Mouse (Mus musculus): ENCODE measurements around the gene Thbd. TPM values are rescaled to one million over a fixed set of nuclear protein-coding genes. Genes with fewer than 3 reads are reported as not detected.

The Thbd gene
- polyA plus RNA-seq, 1 experiment from 2014 or later = 10.0 TPM

- H3K9me3 ChIP-seq (replicated peaks; ENCODE audit: control insufficient read depth, low read length, poor library complexity, severe bottlenecking) = no peaks in the 10 kb centered on the region
- H3K27me3 ChIP-seq (ENCODE audit: control insufficient read depth, insufficient read depth, low read depth, low read length) = peaks cover 44% of the 10 kb centered on the region
- no peak overlapping the region for H3K4me3 ChIP-seq (ENCODE audit: low read depth, low read length)
- no peak overlapping the region for H3K4me2 ChIP-seq (ENCODE audit: low read length)
- H3K9ac ChIP-seq (ENCODE audit: low read depth, low read length) = no peak overlapping the region
- peak; percentile 47 for ATAC-seq
- H3K27ac ChIP-seq (ENCODE audit: low read length) = no peak overlapping the region
- 27% methylated on average over 9 of the region's 9 CpGs for WGBS
- H3K36me3 ChIP-seq (ENCODE audit: control insufficient read depth, insufficient read depth, low read length) = no peaks in the 10 kb centered on the region
- peaks cover 23% of the 10 kb centered on the region for H3K4me1 ChIP-seq (ENCODE audit: control insufficient read depth, insufficient read depth, low read length)
These were observed 1.2 kb upstream of the Thbd start for GRCm38 (mm10) chr2:148409141-148409540.

- WGBS = 8% methylated on average over 6 of the region's 6 CpGs
- H3K9ac ChIP-seq (ENCODE audit: low read depth, low read length) = no peak overlapping the region
- H3K27ac ChIP-seq (ENCODE audit: low read length) = no peak overlapping the region
- no peaks in the 10 kb centered on the region for H3K36me3 ChIP-seq (ENCODE audit: control insufficient read depth, insufficient read depth, low read length)
- peaks cover 44% of the 10 kb centered on the region for H3K27me3 ChIP-seq (ENCODE audit: control insufficient read depth, insufficient read depth, low read depth, low read length)
- no peak overlapping the region for H3K4me2 ChIP-seq (ENCODE audit: low read length)
- H3K9me3 ChIP-seq (replicated peaks; ENCODE audit: control insufficient read depth, low read length, poor library complexity, severe bottlenecking) = no peaks in the 10 kb centered on the region
- no peak for ATAC-seq
- no peak overlapping the region for H3K4me3 ChIP-seq (ENCODE audit: low read depth, low read length)
- H3K4me1 ChIP-seq (ENCODE audit: control insufficient read depth, insufficient read depth, low read length) = peaks cover 23% of the 10 kb centered on the region
These were observed 753 bp upstream of the Thbd start for GRCm38 (mm10) chr2:148408761-148409120.

GRCm38 (mm10) chr2:148406971-148407869, 768 bp downstream of the Thbd start:
- peak overlapping the region; percentile 47 for H3K9ac ChIP-seq (ENCODE audit: low read depth, low read length)
- no peaks in the 10 kb centered on the region for H3K36me3 ChIP-seq (ENCODE audit: control insufficient read depth, insufficient read depth, low read length)
- H3K4me1 ChIP-seq (ENCODE audit: control insufficient read depth, insufficient read depth, low read length) = peaks cover 23% of the 10 kb centered on the region
- peak overlapping the region; percentile 36 for H3K4me3 ChIP-seq (ENCODE audit: low read depth, low read length)
- WGBS = 4% methylated on average over 55 of the region's 55 CpGs
- no peak overlapping the region for H3K27ac ChIP-seq (ENCODE audit: low read length)
- peaks cover 44% of the 10 kb centered on the region for H3K27me3 ChIP-seq (ENCODE audit: control insufficient read depth, insufficient read depth, low read depth, low read length)
- peak overlapping the region; percentile 65 for H3K4me2 ChIP-seq (ENCODE audit: low read length)
- H3K9me3 ChIP-seq (replicated peaks; ENCODE audit: control insufficient read depth, low read length, poor library complexity, severe bottlenecking) = no peaks in the 10 kb centered on the region
- peak; percentile 76 for ATAC-seq

GRCm38 (mm10) chr2:148406160-148406970, 1.6 kb downstream of the Thbd start:
- Histone ChIP-seq H3K9ac (ENCODE audit: low read depth, low read length) (peak overlapping the region; percentile 46; the same call in 1 of the 2 replicates), H3K27me3 (ENCODE audit: control insufficient read depth, insufficient read depth, low read depth, low read length) (peaks cover 44% of the 10 kb centered on the region), H3K27ac (ENCODE audit: low read length) (no peak overlapping the region), H3K4me2 (ENCODE audit: low read length) (peak overlapping the region; percentile 65), H3K4me1 (ENCODE audit: control insufficient read depth, insufficient read depth, low read length) (peaks cover 23% of the 10 kb centered on the region), H3K9me3 (replicated peaks; ENCODE audit: control insufficient read depth, low read length, poor library complexity, severe bottlenecking) (no peaks in the 10 kb centered on the region), H3K4me3 (ENCODE audit: low read depth, low read length) (peak overlapping the region; percentile 36), H3K36me3 (ENCODE audit: control insufficient read depth, insufficient read depth, low read length) (no peaks in the 10 kb centered on the region)
- ATAC-seq = peak; percentile 36; the same call in 1 of the 2 replicates
- 6% methylated on average over 34 of the region's 34 CpGs for WGBS

- no peak overlapping the region for H3K4me2 ChIP-seq (ENCODE audit: low read length)
- no peak for ATAC-seq
- 83% methylated on average over 5 of the region's 5 CpGs for WGBS
- H3K27me3 ChIP-seq (ENCODE audit: control insufficient read depth, insufficient read depth, low read depth, low read length) = peaks cover 44% of the 10 kb centered on the region
- H3K4me1 ChIP-seq (ENCODE audit: control insufficient read depth, insufficient read depth, low read length) = peaks cover 23% of the 10 kb centered on the region
- H3K4me3 ChIP-seq (ENCODE audit: low read depth, low read length) = no peak overlapping the region
- no peak overlapping the region for H3K9ac ChIP-seq (ENCODE audit: low read depth, low read length)
- no peak overlapping the region for H3K27ac ChIP-seq (ENCODE audit: low read length)
- no peaks in the 10 kb centered on the region for H3K36me3 ChIP-seq (ENCODE audit: control insufficient read depth, insufficient read depth, low read length)
- no peaks in the 10 kb centered on the region for H3K9me3 ChIP-seq (replicated peaks; ENCODE audit: control insufficient read depth, low read length, poor library complexity, severe bottlenecking)
These were observed 3.1 kb downstream of the Thbd start for GRCm38 (mm10) chr2:148404906-148405305.

GRCm38 (mm10) chr2:148402227-148402626, 5.8 kb downstream of the Thbd start:
- Histone ChIP-seq H3K4me2 (ENCODE audit: low read length) (no peak overlapping the region), H3K36me3 (ENCODE audit: control insufficient read depth, insufficient read depth, low read length) (no peaks in the 10 kb centered on the region), H3K4me1 (ENCODE audit: control insufficient read depth, insufficient read depth, low read length) (peaks cover 13% of the 10 kb centered on the region), H3K27me3 (ENCODE audit: control insufficient read depth, insufficient read depth, low read depth, low read length) (peaks cover 23% of the 10 kb centered on the region), H3K4me3 (ENCODE audit: low read depth, low read length) (no peak overlapping the region), H3K9ac (ENCODE audit: low read depth, low read length) (no peak overlapping the region), H3K27ac (ENCODE audit: low read length) (no peak overlapping the region), H3K9me3 (replicated peaks; ENCODE audit: control insufficient read depth, low read length, poor library complexity, severe bottlenecking) (no peaks in the 10 kb centered on the region)
- WGBS = 76% methylated on average over 1 of the region's 1 CpGs
- ATAC-seq = no peak

- no peak for ATAC-seq
- WGBS = 93% methylated on average over 5 of the region's 5 CpGs
- Histone ChIP-seq H3K36me3 (ENCODE audit: control insufficient read depth, insufficient read depth, low read length) (no peaks in the 10 kb centered on the region), H3K9ac (ENCODE audit: low read depth, low read length) (no peak overlapping the region), H3K27me3 (ENCODE audit: control insufficient read depth, insufficient read depth, low read depth, low read length) (peaks cover 4% of the 10 kb centered on the region), H3K4me1 (ENCODE audit: control insufficient read depth, insufficient read depth, low read length) (peaks cover 5% of the 10 kb centered on the region; the same call in 1 of the 2 replicates), H3K4me2 (ENCODE audit: low read length) (no peak overlapping the region), H3K4me3 (ENCODE audit: low read depth, low read length) (no peak overlapping the region), H3K9me3 (replicated peaks; ENCODE audit: control insufficient read depth, low read length, poor library complexity, severe bottlenecking) (no peaks in the 10 kb centered on the region), H3K27ac (ENCODE audit: low read length) (no peak overlapping the region)
These were observed 8.9 kb downstream of the Thbd start for GRCm38 (mm10) chr2:148398901-148399685.

- Histone ChIP-seq H3K36me3 (ENCODE audit: control insufficient read depth, insufficient read depth, low read length) (no peaks in the 10 kb centered on the region), H3K27ac (ENCODE audit: low read length) (no peak overlapping the region), H3K4me3 (ENCODE audit: low read depth, low read length) (no peak overlapping the region), H3K9me3 (replicated peaks; ENCODE audit: control insufficient read depth, low read length, poor library complexity, severe bottlenecking) (no peaks in the 10 kb centered on the region), H3K4me1 (ENCODE audit: control insufficient read depth, insufficient read depth, low read length) (peaks cover 5% of the 10 kb centered on the region; the same call in 1 of the 2 replicates), H3K4me2 (ENCODE audit: low read length) (peak overlapping the region; percentile 17; the same call in 1 of the 2 replicates), H3K9ac (ENCODE audit: low read depth, low read length) (no peak overlapping the region), H3K27me3 (ENCODE audit: control insufficient read depth, insufficient read depth, low read depth, low read length) (peaks cover 11% of the 10 kb centered on the region)
- ATAC-seq = no peak
- 75% methylated on average over 1 of the region's 1 CpGs for WGBS
These were observed 10.2 kb downstream of the Thbd start for GRCm38 (mm10) chr2:148397784-148398100.
